Mouse (Mus musculus): ENCODE results near the gene Olfr68. TPM values are rescaled to one million over a fixed set of nuclear protein-coding genes. Genes with fewer than 3 reads are reported as not detected.

Gene Olfr68
- polyA plus RNA-seq, 1 experiment from 2014 or later, result not detected

- no peaks in the 10 kb centered on the region for H3K4me1 ChIP-seq (ENCODE audit: control insufficient read depth, insufficient read depth, low read length)
- H3K36me3 ChIP-seq (ENCODE audit: control insufficient read depth, insufficient read depth, low read length), result no peaks in the 10 kb centered on the region
- H3K4me2 ChIP-seq (replicated peaks; ENCODE audit: low read depth, low read length), result no peak within 1 kb of the TSS
- no peak within 1 kb of the TSS for H3K9ac ChIP-seq (replicated peaks; ENCODE audit: low read depth, low read length)
- ATAC-seq (ENCODE audit: insufficient number of reproducible peaks, insufficient read depth, low FRiP score, low read depth), result no peak
- 79% methylated on average over 1 of the region's 1 CpGs for WGBS
- no peak within 1 kb of the TSS for H3K27ac ChIP-seq (ENCODE audit: low read length)
- no peak within 1 kb of the TSS for H3K4me3 ChIP-seq (ENCODE audit: low read depth, low read length)
- H3K9me3 ChIP-seq (ENCODE audit: control insufficient read depth, low read depth, low read length), result no peaks in the 10 kb centered on the region
- H3K27me3 ChIP-seq (ENCODE audit: control insufficient read depth, insufficient read depth, low read length), result no peaks in the 10 kb centered on the region
These were observed 49.4 kb downstream of the Olfr68 start, which contains the start of gene Olfr628 for GRCm38 (mm10) chr7:103730074-103730473. Gene Olfr628 (plus strand): TSS chr7:103730374.

Other genes starting within 250 kb of the Olfr68 start
- gene Olfr612, start 237.0 kb downstream of the Olfr68 start, polyA plus RNA-seq (2014; fragmentation: Nextera tagmentation; extraction: Ambion mirVana), result not detected in 2 replicates
- gene Olfr613, start 231.6 kb downstream of the Olfr68 start, polyA plus RNA-seq (2014; fragmentation: Nextera tagmentation; extraction: Ambion mirVana), result not detected in 2 replicates
- gene Olfr615, start 223.6 kb downstream of the Olfr68 start, polyA plus RNA-seq (2014; fragmentation: Nextera tagmentation; extraction: Ambion mirVana), result not detected in 2 replicates
- not detected in 2 replicates for gene Olfr616, start 210.6 kb downstream of the Olfr68 start, polyA plus RNA-seq (2014; fragmentation: Nextera tagmentation; extraction: Ambion mirVana)
- not detected in 2 replicates for gene Olfr617, start 206.6 kb downstream of the Olfr68 start, polyA plus RNA-seq (2014; fragmentation: Nextera tagmentation; extraction: Ambion mirVana)
- not detected in 2 replicates for gene Olfr618, start 189.6 kb downstream of the Olfr68 start, polyA plus RNA-seq (2014; fragmentation: Nextera tagmentation; extraction: Ambion mirVana)
- gene Olfr619, start 179.1 kb downstream of the Olfr68 start, polyA plus RNA-seq (2014; fragmentation: Nextera tagmentation; extraction: Ambion mirVana), result not detected in 2 replicates
- gene Olfr620, start 167.2 kb downstream of the Olfr68 start, polyA plus RNA-seq (2014; fragmentation: Nextera tagmentation; extraction: Ambion mirVana), result not detected in 2 replicates
- not detected in 2 replicates for gene Olfr622, start 137.0 kb downstream of the Olfr68 start, polyA plus RNA-seq (2014; fragmentation: Nextera tagmentation; extraction: Ambion mirVana)
- gene Olfr623, start 116.0 kb downstream of the Olfr68 start, polyA plus RNA-seq (2014; fragmentation: Nextera tagmentation; extraction: Ambion mirVana), result not detected in 2 replicates
- gene Olfr624, start 108.5 kb downstream of the Olfr68 start, polyA plus RNA-seq (2014; fragmentation: Nextera tagmentation; extraction: Ambion mirVana), result 0.04 TPM in 1 of 2 replicates, not detected in the other
- gene Olfr625-ps1, start 97.0 kb downstream of the Olfr68 start, polyA plus RNA-seq (2014; fragmentation: Nextera tagmentation; extraction: Ambion mirVana), result not detected in 2 replicates
- gene Olfr243, start 65.0 kb downstream of the Olfr68 start, polyA plus RNA-seq (2014; fragmentation: Nextera tagmentation; extraction: Ambion mirVana), result not detected in 2 replicates
- not detected in 2 replicates for gene Olfr628, start 49.3 kb downstream of the Olfr68 start, polyA plus RNA-seq (2014; fragmentation: Nextera tagmentation; extraction: Ambion mirVana)
- not detected in 2 replicates for gene Olfr629, start 34.8 kb downstream of the Olfr68 start, polyA plus RNA-seq (2014; fragmentation: Nextera tagmentation; extraction: Ambion mirVana)
- gene Olfr630, start 22.4 kb downstream of the Olfr68 start, polyA plus RNA-seq (2014; fragmentation: Nextera tagmentation; extraction: Ambion mirVana), result not detected in 2 replicates
- not detected in 2 replicates for gene Olfr69, start 8.1 kb downstream of the Olfr68 start, polyA plus RNA-seq (2014; fragmentation: Nextera tagmentation; extraction: Ambion mirVana)
- gene Olfr67, start 12.1 kb upstream of the Olfr68 start, polyA plus RNA-seq (2014; fragmentation: Nextera tagmentation; extraction: Ambion mirVana), result not detected in 2 replicates
- 1,564 and 1,619 TPM in 2 replicates for gene Hbb-bt, start 34.3 kb upstream of the Olfr68 start, polyA plus RNA-seq (2014; fragmentation: Nextera tagmentation; extraction: Ambion mirVana)
- gene Hbb-bs, start 48.4 kb upstream of the Olfr68 start, polyA plus RNA-seq (2014; fragmentation: Nextera tagmentation; extraction: Ambion mirVana), result 3,670 and 3,888 TPM in 2 replicates
- not detected in 2 replicates for gene Hbb-bh2, start 60.8 kb upstream of the Olfr68 start, polyA plus RNA-seq (2014; fragmentation: Nextera tagmentation; extraction: Ambion mirVana)
- gene Hbb-bh1, start 63.5 kb upstream of the Olfr68 start, polyA plus RNA-seq (2014; fragmentation: Nextera tagmentation; extraction: Ambion mirVana), result 2.9 and 6.2 TPM in 2 replicates
- 616 and 882 TPM in 2 replicates for gene Hbb-y, start 73.5 kb upstream of the Olfr68 start, polyA plus RNA-seq (2014; fragmentation: Nextera tagmentation; extraction: Ambion mirVana)
- not detected in 2 replicates for gene Olfr66, start 106.6 kb upstream of the Olfr68 start, polyA plus RNA-seq (2014; fragmentation: Nextera tagmentation; extraction: Ambion mirVana)
- not detected in 2 replicates for gene Olfr64, start 114.8 kb upstream of the Olfr68 start, polyA plus RNA-seq (2014; fragmentation: Nextera tagmentation; extraction: Ambion mirVana)
- gene Olfr65, start 123.8 kb upstream of the Olfr68 start, polyA plus RNA-seq (2014; fragmentation: Nextera tagmentation; extraction: Ambion mirVana), result not detected in 2 replicates
- gene Olfr631, start 149.1 kb upstream of the Olfr68 start, polyA plus RNA-seq (2014; fragmentation: Nextera tagmentation; extraction: Ambion mirVana), result not detected in 2 replicates
- not detected in 2 replicates for gene Olfr632, start 154.6 kb upstream of the Olfr68 start, polyA plus RNA-seq (2014; fragmentation: Nextera tagmentation; extraction: Ambion mirVana)
- gene Olfr633, start 164.7 kb upstream of the Olfr68 start, polyA plus RNA-seq (2014; fragmentation: Nextera tagmentation; extraction: Ambion mirVana), result not detected in 2 replicates
- not detected in 2 replicates for gene Olfr635, start 191.5 kb upstream of the Olfr68 start, polyA plus RNA-seq (2014; fragmentation: Nextera tagmentation; extraction: Ambion mirVana)
- not detected in 2 replicates for gene Olfr638, start 219.0 kb upstream of the Olfr68 start, polyA plus RNA-seq (2014; fragmentation: Nextera tagmentation; extraction: Ambion mirVana)
- 0.03 TPM in 1 of 2 replicates, not detected in the other for gene Olfr639, start 237.6 kb upstream of the Olfr68 start, polyA plus RNA-seq (2014; fragmentation: Nextera tagmentation; extraction: Ambion mirVana)
- not detected in 2 replicates for gene Olfr640, start 245.9 kb upstream of the Olfr68 start, polyA plus RNA-seq (2014; fragmentation: Nextera tagmentation; extraction: Ambion mirVana)

All from stomach, embryonic 14.5 days (tissue).